Mouse (Mus musculus) urinary bladder, postnatal 14 days (tissue): Measurements from ENCODE around the gene Lman2.

Experiments
- DNase-seq: peaks from one replicate; pipeline ENCODE4 v3.0.0; 2021; ENCODE audit warnings: low spot score

The Lman2 gene

DNA sequence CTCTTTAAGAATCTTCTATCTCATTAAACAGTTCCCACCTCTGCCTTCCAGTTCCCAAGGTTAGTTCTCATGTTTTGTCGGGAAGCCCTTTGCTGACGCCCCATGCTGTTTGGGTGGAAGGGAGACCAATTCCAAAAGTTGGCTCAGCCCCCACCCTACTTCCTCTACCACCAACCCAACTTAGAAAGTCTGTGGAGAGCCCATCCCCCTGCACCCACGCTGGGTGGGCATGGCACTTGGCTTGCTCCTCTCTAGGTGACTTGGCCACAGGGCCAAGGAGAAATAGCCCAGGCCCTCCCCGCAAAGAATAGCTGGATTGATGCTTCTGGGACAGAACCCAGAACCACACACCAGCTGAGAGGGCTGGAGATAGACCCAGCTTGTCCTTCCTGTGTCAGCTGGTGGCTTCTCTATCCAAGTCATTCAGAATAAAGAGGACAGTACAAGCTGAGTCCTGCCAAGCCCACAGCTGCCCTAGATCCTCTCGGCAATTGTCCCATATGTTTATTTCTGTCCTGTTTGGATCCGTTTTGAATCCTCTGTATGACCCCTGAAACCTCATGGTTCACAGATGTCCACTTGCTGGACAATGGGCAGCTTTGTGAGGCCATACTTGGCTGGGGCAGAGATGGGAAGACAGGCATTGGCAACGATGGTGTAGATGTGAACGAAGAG lies 8.6 kb upstream of the Lman2 start:
- no peak for DNase-seq

DNA sequence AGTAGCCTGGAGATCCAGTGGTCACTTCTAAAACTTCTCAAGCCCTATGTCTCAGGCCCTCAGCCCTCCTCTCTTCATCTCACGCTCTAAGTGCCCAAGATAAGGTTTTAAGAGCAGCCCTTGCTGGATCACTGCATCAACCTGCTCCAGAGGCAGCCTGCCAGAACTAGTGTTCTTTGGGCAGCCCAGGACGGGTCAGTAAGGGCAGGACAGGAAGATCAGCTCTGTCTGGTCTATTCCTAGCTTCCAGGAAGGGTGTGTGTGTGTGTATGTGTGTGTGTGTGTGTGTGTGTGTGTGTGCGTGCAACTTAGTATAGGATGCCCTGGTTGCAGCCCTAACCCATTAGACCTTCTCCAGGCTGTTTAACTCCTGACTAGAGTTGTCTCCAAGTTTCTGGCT lies 7.7 kb upstream of the Lman2 start:
- no peak for DNase-seq

DNA sequence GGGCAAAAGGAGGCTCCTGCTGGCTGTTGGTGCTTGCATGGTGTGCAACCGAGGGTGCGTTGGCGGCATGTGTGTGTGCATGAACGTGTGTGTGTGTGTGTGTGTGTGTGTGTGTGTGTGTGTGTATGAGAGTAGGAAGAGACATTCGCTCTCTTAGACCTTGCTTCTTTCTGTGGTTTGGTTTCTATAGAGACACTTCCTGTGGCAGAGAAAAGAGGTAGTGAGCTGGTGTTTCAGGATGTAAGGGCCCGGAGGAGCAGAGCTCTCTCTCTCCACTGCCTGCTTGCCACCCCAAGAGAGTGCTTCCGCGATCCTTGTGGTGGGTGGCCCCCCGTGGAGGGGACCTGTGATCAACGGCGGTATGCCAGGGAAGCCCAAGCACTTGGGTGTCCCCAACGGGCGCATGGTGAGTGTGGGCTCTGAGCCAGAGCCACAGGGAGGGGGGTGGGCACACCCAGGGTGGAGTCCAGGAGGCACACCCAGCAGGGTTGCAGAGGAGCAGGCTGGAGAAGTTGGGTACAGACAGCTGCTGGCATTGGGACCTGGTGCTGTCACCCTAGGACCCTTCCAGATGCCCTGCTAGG lies 7.0 kb upstream of the Lman2 start, which contains the start of gene Rgs14:
Gene Rgs14, plus strand, starts transcription at position 202 of the 584 bp plus-strand sequence.
- no peak for DNase-seq

DNA sequence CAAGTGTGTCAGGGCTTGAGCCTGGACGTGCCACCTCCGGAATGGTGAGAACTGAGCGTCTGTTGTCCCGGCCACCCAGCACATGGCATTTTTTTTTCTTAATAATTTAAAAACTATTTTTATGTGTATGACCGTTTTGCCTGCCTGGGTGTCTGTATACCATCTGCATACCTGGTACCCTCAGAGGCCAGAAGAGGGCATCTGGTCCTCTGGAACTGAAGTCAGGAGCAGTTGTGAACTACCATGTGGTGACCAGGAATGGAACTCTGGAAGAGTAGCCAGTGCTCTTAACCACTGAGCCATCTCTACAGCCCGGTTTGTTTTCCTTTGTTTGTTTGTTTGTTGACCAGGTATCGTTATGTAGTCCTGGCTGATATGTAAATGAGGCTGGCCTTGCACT lies 5.8 kb upstream of the Lman2 start:
- DNase-seq = no peak

DNA sequence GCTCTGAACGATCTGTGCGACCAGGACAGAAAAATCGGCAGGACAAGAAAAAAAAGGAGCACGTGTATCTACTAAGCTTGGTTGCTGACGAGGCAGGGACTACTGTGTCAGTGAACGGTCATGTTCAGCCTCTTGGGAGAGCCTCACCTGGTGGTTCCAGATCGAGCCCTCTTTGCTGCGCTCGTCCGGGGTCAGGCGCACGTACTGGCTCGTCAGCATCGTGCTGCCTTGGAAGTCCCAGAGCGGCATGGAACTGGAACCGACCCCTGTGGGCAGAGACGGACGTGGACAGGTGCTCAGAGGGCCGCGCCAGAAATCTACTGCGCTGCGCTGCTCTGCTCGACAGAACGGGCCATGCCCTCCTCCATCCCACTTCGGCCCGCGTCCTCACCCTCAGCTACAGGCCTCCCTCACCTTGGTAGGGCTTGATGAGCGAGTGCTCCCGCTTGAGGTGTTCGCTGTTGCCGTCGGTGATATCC lies 570 bp downstream of the Lman2 start:
- peak; percentile 28 for DNase-seq

DNA sequence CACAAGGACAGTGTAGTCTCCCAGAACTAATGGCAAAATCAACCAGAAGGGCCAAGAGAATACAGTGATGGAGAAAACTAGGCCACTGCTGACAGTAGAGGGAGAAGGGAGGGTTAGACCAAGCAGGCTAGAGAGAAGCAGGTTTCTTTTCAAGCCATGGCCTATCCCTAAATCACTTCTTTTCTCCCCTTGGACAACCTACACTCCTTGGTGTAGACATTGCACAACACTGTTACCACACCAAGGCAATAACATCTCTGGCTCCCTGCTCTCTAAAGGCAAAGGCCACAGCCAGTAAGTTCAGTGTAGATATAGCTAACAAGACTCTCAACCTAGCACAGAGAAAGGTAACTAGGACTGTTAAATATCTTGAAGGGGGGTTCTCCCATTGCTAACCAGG lies 1.4 kb downstream of the Lman2 start:
- DNase-seq = no peak

DNA sequence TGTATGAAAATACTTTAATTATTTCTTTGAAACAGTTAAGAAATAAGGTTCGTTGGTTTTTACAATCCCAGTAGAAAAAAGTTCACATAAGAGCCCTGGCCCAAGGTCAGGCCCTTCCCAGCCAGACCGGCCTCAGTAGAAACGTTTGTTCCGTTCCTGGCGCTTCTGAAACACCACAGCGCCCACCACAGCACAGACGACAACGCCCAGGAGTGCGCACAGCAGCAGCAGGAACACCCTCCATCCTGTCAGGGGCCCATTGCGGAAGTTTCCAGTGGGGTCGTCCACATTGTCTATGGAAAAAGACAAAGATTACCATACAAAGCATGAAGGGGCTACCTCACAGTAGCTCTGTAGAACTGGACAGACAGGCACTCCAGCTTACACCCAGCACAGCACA lies 15.8 kb downstream of the Lman2 start:
- DNase-seq = no peak

DNA sequence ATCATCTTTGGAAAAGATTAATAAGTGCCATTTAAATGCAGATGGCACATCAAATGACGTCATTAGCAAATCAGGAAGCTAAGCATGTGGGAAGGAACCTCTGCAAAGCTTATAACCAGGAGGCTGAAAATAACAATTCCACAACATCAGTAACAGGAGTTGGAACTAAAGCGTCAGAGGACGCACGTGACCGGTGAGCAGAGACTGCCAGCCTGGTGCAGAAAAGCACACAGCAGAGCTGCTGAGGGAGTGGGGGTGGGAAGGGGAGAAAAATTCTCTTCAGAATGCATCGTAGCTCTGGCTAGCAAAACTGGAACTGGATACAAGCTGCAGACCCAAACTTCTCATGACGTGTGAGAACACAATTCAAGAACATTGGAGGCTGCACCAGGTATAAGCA lies 18.3 kb downstream of the Lman2 start:
- DNase-seq = no peak

DNA sequence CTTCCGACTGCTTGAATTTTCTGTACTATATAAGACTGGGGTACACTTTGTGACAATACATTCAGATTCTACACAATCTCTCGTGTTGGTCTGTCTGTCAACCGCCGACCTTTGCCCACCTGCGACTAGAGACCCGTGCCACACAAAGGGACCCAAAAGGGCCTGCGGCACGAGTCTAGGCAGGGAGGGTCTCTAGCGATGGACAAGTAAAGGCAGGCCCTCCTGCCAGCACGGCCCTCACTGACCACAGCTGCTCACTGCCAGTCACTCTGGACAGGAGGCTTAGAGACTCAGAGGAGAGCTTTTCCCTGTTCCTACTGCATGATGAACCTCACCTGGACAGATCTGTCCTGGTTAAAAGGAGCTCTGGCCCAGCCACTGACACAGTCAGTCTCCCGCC lies 20.1 kb downstream of the Lman2 start:
- DNase-seq = no peak

DNA sequence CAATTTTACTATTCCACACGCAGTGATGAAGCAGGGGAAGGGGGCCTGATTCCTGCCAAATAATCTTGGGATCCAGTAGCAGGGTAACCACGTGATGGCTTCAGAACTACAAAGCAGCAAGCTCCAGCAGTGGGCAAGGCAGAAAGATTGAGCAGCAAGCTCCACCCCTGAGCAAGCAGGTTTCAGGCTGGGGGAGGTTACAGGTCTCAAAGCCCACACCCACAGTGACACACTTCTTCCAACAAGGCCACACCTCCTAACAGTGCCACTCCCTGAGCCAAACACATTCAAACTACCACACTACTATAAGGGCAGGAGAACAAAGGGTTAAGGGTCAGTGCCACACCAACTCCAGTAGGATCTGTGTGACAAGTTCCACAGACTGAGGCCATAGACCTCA lies 23.3 kb downstream of the Lman2 start:
- DNase-seq = no peak

DNA sequence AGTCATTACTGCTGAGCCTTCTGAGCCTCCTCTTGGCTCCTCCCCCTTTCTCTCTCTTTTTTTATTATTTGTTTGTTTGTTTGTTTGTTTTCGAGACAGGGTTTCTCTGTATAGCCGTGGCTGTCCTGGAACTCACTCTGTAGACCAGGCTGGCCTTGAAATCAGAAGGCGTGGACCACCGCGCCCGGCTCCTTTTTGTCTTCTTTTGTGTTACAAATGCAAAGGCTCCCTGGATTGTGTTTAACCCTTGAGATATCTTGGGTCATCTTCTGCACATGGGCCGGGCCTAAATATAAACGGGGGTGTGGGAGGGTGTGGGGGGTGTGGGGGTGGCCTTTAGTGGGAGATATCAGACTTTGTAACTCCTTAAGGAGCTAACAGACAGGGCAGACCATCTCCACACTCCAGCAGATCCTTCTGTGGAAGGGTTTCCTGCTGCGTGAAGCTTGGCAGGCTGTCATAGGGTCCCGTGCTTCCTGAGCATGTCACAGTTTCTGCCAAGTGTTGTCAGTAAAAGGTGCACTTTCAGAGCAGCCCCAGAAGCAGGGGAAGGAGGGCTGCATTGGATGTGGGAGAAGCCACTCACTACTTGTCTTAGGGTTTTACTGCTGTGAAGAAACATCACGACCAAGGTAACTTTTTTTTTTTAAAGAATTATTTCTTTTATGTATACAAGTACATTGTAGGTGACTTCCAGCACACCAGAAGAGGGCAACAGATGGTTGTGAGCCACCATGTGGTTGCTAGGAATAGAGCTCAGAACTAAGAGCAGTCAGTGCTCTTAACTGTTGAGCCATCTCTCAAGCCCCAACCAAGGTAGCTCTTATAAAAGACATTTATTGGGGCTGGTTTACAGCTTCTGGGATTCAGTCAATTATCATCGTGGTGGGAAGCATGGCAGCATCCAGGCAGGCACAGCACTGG lies 24.2 kb downstream of the Lman2 start:
- DNase-seq = no peak

DNA sequence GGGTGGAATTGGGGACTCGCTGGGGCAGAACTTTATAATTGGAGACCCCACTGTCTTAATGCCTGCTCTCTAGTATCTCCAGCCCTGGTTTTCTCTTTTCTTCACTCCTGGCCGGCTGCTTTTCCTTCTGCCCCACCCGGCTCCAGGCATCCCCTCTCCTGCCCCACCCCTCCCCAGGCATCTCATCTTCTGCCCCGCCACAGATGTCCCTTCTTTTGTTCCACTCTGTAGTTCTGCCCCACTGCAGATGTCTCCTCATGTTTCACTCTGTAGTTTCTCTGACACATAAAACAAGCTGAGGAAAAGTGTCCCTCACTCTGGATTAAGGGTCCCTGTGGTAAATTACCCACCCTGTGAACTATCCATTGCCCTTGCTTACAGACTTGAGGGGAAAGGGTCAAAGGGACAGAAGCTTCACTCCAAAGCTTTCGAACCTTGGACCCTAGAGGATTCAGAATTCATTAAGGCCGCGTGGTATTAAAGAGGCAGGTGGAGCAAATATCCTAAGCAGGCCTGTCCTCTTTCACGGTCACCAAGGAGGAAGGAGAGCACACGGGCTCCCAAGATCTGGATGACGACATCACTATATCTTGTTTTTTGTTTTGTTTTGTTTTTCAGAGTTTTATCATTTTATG lies 25.1 kb downstream of the Lman2 start:
- no peak for DNase-seq

DNA sequence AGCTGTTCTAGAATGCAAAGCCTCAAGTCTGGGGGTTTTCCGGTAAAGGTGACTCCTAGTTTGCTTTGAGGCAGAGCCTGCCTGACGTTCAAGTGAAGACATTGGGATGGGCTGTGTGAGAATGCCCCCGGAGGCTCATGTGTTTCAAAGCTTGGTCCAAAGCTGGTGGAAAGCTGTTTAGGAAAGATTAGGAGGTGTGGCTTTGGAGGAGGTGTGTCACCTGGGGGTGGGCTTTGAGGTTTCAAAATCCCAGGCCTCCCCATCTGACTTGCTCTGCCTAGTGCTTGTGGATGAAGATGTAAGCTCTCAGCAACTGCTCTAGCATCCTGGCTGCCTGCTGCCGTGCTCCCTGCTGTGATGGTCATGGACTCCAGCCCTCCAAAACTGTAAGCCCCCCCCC lies 26.9 kb downstream of the Lman2 start:
- DNase-seq = no peak

DNA sequence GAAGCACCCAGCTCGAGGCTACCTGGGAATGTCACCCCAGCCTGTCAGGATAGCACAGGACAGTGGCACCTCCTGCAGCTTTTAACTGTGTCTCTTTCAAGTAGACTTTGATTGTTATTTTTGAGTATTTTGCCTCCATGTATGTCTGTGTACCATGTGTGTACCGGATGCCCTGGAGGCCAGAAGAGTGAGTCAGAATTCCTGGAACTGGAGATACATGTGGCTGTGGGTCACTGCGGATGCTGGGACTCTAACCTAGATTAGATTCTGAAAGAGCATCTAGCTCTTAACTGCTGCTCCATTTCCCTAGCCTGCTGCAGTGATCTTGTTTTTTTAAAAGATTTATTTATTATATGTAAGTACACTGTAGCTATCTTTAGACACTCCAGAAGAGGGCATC lies 30.3 kb downstream of the Lman2 start:
- no peak for DNase-seq

DNA sequence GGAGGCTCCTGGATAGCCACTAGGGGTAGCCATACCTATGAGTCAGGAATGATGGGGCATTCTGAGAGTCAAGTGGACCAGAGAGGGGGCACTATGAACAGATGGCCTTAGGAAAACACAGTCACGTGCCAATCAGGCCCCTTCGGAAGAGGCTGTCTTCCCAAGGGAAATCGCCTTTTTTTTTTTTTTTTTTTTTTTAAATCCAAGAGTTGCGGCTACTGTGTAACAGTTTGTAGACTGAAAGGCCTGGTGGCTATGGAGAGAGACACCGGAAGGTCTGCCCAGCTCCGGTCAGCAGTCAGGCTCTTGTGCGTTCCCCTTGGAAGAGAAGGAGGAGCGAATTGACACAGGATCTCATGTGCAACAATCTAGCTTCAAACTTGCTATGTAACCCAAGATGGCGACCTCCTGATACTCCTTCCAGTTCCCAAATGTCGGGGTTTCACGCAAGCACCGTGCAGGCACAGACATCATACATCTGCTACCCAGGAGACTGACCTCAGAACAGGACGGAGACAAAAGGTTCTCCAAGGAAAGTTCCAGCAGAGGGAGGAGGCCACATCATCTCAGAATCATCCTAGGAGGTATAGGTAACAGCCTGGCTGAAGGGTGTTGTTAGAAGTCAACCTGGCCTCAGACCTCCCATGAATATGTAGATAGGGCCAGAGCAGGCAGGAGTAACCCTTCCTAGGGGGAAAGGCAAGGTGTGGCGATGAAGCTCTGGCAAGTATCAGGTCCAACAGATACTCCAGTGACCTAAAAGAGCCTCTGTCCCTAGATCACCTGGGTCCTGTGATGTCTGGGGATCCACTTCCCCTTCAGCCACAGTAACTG lies 31.8 kb downstream of the Lman2 start:
- DNase-seq = no peak

DNA sequence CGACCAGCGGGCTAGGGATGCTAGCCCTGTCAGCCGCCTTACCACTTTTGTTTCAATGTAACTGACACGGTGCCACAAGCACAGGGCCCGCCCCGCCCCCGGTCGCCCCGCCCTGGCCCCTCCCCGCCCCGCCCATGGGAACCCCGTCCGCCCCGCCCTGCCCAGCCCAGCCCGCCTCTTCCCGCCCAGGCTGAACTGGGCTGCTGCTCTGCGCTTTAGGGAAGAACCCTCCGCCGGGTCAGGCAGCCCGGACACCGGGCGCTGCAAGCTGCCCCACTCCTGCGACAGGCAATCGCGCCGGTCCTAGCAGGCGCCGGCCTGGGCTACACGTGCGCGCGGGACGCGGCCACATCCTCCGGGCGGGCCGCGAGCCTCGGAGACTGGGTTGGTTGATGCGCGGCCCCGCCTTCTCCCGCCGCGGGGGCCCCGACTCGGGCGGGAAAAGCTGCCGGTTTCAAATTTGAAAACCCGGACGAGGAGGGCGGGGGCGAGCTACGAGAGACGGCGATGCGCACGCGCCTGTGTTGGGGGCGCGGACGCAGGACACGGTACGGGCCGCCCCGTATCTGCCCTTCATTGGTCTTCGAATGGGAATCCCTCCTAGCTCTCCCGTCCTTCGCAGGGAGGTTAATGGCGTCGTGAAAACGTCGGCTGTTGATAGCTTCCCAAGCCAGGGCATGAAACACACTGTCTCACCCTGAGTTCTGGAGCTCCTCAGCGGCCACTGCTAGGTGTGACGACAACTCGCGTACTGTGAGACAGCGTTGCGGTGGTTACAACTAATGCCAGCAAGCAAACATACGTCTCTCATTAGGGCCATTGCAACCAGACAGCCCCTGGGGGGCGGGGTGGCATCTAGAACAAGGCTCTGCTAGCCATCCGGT lies 32.7 kb downstream of the Lman2 start, which contains the start of gene Mxd3:
Gene Mxd3, minus strand, starts transcription at position 141 of the 884 bp plus-strand sequence.
- peak; percentile 84 for DNase-seq

DNA sequence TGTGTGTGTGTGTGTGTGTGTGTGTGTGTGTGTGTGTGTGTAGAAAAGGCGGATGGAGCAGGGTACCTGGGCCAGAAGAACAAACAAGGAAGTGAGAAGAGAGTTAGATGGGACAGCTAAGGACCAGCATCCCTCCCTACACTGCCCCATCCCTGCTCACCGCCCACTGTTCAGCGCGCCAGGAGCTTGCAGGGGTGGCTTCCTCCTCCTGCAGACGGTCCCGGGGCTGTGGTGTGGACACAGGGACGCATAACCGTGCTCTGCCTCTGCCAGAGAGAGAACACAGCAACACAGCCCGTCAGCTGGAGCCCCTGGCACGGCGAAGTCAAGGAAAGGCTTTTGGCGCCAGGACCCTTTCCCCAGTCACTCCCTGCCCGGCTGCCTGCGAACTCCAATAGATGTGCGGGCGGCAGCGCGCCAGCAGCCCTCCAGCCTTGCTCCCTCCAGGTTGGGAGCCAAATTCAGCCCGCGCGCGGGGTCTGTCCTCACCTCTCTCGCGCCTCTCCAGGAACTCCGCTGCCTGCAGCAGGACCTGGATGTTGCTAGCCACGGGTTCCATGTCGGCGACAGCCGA lies 33.4 kb downstream of the Lman2 start:
- DNase-seq = no peak

DNA sequence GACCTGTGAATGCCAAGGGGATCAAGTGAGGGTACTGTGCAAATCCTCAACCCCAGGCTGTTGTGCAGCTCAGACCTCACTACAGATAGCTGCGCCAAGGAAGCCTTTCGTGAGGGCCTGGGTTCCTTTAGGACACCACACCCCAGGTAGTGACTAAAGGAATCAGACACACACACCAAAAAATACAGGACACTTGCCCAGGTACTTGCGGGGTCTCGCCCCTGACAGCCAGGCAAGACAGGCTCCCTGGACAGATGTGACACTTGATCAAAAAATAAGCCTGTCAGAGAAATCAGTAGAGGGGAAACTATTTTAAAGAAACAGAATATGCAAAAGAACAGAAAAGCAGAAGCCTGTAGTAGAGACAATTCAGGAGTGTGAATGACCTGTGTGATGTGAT lies 33.9 kb downstream of the Lman2 start:
- no peak for DNase-seq

DNA sequence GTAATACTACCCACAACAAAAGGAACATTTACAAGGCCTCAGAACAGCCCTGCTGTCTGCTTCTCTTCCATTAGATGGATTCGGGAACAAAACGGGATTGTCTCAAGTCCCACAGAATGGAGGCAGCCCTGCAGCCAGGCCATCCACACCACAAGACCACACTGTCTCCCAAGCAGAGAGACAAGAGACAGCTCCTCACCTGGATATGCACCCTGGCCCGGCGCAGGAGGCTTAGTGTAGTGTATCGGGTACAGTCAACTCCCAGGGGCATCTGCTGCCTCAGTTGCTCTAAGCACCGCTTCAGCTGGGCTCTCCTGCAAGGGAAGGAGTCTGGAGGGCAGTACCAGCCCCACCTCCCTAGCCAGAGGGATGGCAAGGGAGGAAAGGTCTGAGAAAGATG lies 34.4 kb downstream of the Lman2 start:
- no peak for DNase-seq

DNA sequence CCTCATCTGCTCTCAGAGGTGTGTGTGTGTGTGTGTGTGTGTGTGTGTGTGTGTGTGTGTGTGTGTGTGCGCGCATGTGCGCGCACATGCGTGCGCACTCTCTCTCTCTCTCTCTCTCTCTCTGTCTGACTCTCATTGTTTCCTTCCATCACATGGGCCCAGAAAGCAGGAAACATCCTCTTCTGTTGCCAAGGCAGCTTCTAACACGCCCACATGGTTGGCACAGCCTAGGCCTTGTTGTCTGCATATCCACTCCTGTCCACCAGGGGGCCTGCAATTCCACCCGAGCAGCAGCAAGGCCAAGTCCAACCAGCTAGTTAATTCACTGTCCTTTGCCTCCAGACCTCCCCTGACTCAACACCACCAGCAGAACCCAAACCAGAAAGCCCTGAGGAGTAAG lies 35.0 kb downstream of the Lman2 start:
- peak; percentile 85 for DNase-seq
